Mouse (Mus musculus) frontal cortex, postnatal 25 days (tissue): ENCODE results near the gene 4930578C19Rik.
A peak's percentile ranks its signal among the peaks of the same experiment; 100 is the strongest.
"Not testable (repeated sequence)": the region's sequence is repeated elsewhere in the genome, so short reads cannot be mapped to it uniquely, and the experiment has no call there.

ENCODE experiments used
- DNase-seq, 2 experiments: peaks; one replicate each; pipeline ENCODE4 v3.0.0; 2022; ENCODE audit warnings: low spot score in 2 of 2

The 4930578C19Rik gene

DNA sequence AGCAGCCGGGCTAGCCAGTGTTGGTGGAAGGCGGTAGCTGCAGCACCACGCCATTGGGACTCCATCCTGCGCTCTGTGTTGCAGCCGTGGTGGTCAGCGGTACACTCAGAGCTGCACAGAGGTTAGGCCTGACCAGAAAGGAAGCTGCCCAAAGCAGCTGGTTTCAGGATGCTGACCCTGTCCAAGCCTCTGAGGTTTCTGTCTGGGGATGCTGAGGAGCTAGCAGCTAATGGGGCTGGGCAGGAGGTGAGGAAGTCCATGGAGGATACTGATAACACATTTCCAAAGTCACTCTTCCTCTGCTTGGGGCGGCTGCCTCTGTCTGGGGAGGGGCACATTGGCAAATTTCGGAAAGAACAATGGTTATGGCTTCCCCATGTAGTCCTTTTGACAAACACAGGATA, at the start of gene 4930578C19Rik:
4930578C19Rik (minus strand) TSS at position 200 of the 404 bp plus-strand sequence.
- no peak for DNase-seq

DNA sequence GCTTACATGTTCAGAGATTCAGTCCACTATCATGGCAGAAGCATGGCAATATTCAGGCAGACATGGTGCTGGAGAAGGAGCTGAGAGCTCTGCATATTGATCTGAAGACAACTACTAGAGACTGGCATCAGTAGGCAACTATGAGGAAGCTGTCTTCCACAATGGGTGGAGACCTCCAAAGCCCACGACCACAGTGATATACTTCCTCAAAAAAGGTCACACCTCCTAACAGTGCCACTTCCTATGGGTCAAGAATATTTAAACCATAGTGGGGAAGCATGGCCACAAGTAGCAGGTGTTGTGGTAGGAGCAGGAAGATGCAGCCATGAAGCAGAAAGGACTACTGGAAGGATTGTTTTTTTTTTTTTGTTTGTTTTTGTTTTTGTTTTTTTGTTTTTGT, 6.5 kb upstream of the 4930578C19Rik start:
- DNase-seq = no peak

DNA sequence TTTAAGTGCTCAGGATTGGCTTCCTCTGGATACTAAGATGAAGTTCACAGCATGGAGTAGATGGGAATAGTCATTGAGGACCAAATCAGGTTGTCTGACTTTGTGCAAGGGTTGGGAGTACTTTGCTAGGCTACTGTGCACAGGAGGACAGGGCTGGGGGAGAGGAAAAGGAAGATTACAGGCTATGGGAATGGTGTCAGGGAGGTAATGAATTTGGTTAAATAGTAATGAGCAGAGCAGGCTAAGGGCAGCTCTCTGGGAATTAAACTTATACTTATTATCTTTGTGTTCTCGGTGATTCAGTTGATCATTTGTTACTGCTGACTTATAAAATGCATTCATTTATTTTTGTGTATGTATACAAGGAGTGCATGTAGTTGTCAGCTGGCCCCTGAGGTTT, 1.7 kb upstream of the 4930578C19Rik start:
- DNase-seq = no peak

DNA sequence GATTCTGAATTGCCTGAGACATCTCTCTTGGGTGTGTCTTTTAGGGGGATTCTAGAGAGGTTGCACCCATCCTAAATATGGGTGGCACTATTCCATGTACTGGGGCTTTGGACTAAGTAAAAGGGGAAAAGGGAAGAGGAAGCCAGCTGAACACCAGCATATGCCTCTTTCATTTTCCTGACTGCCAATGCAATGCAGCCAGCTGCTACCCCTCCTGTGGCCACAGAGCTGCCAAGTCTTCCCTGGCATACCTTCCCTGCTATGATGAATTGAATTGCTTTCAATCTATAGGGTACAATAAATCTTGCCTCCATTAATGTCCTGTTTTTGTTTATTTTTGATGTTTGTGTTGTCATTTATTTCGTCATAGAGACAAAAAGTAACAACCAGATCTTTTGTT, 9.6 kb downstream of the 4930578C19Rik start:
- no peak for DNase-seq

DNA sequence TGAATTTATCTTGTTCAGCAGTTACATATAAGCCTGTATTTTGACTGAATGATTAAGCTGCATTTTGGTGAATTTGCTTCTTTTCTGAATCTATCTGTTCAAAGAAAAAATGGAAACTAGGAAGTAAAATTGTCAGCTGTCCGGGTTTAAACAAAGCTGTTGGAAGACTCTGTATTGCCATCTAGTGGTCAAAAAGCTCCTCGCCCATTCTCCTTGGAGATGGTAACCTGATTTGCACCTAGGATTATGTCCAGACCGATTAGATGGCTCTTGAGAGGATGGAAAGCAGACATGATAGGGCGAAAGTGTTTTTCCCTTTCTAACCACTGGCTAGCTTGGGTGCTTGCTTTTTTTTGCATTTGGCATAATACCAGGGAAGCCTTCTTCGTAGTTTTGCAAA, 19.1 kb downstream of the 4930578C19Rik start:
- peak; percentile 25 to 37 for DNase-seq

DNA sequence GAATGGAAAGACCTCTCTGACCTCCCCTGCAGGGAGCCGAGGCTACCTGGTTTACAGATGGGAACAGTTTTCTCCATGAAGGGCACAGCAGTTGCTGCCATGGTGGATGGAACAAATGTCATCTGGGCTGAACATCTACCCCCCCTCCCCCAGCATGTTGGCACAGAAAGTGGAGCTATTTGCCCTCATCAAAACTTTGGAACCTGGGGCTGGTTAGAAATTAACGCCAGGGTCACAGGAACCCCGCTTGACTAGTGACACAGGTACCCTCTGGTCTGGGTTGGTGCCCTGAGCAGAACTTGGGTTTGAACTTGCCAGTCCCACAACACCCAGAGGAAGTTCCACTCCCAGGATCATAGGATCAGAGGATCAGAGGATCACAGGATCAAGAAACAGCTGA, 35.7 kb downstream of the 4930578C19Rik start:
- no peak for DNase-seq

DNA sequence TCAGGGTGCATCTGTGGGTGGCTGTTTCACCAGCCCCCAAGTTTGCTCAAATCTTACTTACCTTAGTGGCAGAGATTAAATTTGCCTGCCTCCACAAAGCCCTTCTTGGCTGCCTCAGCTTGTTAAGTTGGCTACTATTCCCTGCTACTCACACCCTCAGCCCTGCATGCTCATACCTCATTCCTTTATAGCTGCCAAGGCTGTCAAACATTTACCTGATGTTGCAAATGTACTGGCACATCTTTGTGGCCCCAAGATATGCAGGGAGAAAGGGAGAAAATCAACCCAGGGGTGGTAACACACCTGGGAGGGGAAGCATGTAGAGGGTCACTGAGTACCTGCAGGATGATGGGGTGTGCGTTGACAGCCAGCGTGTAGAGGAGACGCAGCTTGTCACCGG, 38.0 kb downstream of the 4930578C19Rik start:
- no peak for DNase-seq

DNA sequence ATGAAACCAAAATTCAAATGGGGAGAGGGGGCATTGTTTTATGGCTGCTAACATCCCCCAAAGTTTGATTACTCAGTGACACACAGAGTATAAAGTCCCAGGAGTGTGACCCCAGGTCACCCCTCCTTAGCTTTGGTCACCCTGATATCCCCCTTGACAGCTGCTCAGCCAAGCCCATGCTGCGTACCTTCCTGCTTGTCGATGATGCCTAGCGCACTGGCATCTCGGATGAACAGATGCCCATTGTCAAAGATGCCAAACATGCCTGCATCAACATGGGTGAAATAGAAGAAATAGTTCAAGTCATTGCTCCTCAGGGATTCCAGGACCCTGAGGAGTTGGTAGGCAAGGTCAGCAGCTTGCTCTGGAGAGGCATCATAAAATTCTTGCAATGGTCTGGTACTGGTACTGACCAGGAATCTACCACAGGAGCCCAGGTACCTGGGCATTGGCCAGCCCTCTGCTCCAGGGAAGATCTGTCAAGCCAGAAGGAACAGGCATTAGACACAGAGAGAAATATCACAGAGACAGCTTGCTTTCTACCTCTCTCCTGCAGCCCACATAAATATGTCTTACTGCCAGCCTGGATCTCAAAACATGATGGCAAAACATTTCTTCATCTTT, 40.9 kb downstream of the 4930578C19Rik start:
- DNase-seq = no peak

DNA sequence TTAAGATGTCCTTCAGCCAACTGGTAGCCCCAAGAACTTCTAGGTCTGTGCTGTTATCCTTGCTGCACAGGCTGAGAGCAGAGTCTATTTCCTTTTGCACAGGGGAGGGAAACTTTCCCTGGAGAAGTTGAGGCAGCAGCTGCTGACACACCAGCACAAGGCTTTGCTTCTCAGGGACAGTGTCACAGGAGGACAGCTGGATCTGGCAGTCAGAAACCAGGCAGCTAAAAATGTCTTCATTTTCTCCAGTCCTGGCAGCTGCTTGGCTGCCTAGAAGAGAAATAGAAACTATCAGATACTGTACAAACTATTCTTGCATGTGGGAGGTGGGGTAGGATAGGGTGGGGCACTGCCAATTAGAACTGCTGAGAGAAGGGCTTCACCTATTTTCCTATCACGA, 42.2 kb downstream of the 4930578C19Rik start:
- DNase-seq = no peak

DNA sequence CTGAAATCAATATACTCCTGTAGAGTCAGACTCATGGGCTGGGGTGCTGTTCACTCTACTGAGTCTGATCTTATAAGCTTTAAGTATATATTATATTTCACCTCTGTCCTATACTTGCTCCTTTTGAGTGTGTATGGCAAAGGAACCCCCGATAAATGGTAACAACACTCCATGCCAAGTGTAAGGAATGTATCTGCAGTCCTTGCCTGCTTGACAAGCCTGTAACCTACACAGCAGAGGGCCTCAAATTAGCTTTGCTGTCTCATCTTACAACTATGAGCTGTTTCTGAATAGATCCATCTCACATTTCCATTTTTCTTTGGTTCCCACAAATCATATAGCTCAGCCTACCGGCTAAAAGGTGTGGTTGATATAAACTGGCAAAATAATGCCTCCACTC, 46.6 kb downstream of the 4930578C19Rik start:
- DNase-seq = no peak

DNA sequence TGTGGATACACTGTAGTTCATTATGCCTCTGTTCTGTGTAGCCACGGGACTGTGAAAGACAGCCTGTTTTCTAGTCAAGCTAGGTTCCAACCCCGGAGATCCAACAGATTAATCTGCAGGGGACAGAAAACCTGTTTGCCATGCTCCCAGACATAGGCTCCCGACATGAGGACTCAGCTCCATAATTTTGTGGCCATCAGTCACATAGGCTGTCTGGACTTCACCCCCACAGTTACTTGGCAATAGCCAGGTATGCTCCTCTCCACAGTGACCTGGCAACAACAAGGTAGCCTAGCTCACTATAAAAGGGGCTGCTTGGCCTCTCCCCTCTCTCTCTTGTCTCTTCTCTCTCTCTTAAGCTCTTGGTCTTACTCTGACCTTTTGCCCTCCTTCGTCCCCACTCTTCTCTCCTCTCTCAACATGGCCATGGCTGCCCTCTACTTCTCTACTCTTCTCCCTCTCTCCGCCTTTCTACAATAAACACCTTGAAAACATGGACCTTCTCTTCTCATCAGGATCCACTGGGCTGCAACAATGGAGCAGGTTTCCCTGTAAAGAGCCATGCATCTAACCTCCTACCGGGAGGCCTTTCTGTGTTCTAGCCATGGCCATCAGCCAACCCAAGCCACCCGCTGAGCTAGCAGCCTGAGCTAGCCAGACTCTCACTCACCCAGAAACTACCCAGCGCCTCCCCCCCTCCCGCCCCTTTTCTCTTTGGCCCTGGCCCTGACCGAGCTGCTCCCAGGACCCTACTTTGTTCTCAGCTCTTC, 49.9 kb downstream of the 4930578C19Rik start:
- no peak for DNase-seq

DNA sequence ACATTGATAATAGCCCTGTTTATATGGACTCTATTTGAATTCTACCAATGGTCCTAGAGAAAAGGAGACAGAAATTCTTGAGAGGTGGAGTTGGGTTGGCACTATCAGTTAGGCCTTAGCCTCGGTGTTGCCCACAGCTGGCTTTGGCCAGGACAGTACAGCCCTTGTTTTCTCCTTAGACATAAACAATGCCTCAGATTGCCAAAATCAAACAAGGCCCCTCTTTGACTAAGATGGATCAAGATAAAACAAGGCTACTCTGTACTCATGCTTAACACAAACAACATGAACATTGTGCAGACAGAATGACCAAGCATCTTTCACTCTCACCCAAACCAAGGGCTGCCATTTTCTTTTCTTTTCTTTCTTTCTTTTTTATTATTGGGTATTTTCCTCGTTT, 51.6 kb downstream of the 4930578C19Rik start:
- no peak for DNase-seq

DNA sequence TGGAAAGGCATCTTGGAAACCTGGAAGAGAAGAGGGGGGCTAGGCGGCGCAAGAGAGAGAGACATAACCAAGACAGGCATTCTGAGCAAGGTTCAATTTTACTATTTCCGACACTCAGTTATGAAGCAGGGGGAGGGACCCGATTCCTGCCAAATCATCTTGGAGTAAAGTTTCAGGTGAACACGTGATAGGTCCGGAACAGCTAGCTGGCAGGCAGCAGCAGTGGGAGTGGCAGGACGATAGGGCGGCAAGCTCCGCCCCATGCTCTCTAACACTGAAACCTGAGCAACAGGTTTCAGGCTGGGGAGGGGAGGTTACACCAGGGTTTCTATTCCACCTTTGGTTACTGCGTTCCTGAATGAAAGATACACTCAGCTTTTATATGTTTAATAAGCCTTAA, 58.9 kb downstream of the 4930578C19Rik start:
- DNase-seq = no peak

DNA sequence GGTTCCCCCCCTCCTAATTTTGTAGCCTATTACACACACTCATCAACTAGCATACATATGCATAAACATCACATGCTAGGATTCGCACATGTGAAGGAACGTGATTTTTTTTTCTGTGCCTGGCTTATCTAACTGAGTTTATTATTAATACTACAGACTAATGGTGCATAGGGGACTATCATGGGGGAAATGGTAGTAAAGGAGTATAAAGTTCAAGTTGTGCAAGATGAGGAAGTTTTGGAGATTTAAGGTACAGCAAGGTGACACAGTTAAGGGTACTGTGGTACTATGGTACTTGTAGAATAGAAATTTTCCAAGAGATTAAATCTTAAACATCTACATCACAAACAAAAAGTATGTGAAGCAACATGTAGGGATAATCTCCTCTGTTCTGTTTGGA, 64.5 kb downstream of the 4930578C19Rik start:
- no peak for DNase-seq

DNA sequence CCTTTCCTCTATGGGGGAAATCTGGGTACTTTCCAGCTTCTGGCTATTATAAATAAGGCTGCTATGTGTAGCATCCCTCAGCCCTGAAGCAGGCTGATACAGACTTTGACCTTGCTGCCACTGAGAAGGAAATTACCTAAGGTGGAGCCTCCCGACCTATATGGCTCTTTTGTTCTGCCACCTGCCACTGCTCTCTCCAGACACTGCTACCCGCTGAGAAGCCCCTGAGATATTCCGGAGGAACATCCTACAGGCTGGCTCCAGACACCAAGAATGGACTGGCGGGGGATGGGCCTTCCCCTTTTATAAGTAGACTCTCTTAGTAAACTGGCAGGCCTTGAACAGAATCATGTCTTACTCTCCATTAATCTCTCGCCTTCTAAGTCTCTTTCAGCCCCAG, 77.0 kb downstream of the 4930578C19Rik start:
- DNase-seq = not testable (repeated sequence)
